Mouse (Mus musculus) lung, postnatal 0 days (tissue): Measurements from ENCODE around the gene Wdpcp.

Experiments
- CTCF ChIP-seq: IDR thresholded peaks from 2 replicates; pipeline ENCODE4 v1.5.1; 2016; ENCODE audit warnings: antibody characterized with exemption, mild to moderate bottlenecking
- EP300 ChIP-seq: IDR thresholded peaks from 2 replicates; pipeline ENCODE4 v1.6.1; 2016; ENCODE audit warnings: antibody characterized with exemption, mild to moderate bottlenecking, control low read depth

DNA sequence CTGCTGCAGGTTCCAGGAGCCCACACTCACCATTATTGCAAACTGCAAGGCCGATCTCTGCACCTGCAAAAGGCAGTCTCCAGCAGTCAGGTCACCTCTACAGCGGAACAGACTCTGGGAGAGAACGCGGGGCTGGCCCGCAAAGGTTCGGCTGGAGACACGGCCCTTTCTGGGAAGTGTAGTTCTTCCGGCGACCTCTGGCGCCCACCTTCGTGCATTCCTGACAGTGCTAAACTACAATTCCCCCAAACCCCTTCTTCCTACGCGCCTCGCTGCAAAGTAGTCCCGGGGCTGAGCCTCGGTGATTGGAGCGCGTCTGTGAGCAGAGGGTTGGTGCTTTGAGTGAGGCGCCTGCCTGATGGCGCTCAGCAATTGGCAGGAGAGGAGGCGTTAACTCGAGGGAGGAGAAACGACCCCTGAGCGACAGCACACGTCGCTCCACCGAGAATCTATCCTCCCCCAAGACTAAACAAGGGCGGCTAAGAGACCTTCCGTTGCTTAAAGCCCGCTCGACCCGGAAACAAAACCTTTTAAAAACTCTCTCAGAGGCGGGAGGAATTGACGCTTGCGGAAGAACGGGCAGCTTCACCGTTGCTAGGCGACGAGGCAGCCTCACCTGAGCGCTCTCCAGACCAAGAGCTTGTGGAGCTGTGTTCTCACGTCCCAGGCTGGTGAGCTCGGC lies at the start of gene Wdpcp, which contains the start of gene Mdh1:
- peak; percentile 53 for TF ChIP-seq CTCF
- peak; percentile 84 for TF ChIP-seq EP300
